Mouse (Mus musculus): ENCODE measurements around the gene Reck.

DNA sequence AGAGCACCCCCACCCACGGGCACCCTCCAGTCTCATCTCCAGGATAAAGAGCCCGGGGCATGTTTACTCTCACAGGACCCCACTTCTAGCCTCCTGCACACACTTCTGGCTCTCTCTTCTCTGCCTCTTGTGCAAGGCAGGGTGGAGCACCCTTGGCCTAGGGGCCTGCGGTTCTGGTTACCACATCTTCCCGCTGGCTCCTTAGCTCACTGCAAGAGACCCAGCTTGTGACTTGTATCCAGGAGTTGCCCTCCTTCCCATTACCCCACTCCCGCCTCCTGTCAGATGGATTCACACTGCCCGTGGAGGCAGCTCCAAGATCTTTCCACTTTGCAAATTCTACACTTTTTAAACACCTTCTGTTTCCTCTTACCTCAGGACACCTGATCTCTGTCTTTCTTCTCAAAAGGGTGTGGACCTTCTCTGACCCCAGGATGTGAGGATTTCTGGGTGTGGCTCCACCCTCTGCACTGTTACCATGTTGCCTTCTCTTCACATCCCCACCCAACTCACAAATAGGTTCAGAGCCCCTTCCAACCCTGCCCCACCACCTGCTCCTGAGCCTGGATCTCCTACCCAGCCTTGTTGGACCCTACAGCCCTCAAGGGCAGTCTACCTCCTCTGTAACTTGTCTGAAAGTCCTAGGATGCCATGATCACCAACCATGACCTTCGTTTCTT, 90.7 kb downstream of the Reck start:
- TF ChIP-seq POLR2AphosphoS2 (IDR thresholded peaks at IDR 0.05; ENCODE audit: insufficient read length, low read depth) (no peak), POLR2A (IDR thresholded peaks at IDR 0.05; ENCODE audit: insufficient read length, low read depth) (no peak), REST (IDR thresholded peaks at IDR 0.05; ENCODE audit: insufficient read depth, insufficient read length) (no peak), TCF12 (IDR thresholded peaks at IDR 0.05; ENCODE audit: insufficient read depth, poor library complexity, severe bottlenecking) (no peak)
